Mouse (Mus musculus) left cerebral cortex, adult 18-20 months (tissue): Measurements from ENCODE around the gene Olfr221. TPM values are rescaled to one million over a fixed set of nuclear protein-coding genes. Genes with fewer than 3 reads are reported as not detected.
A peak's percentile ranks its signal among the peaks of the same experiment; 100 is the strongest.

Source experiments
- DNase-seq, 2 experiments: peaks; one replicate each; pipeline ENCODE4 v3.0.0; 2021 to 2022; ENCODE audit warnings: low spot score in 2 of 2, mixed read lengths in 1 of 2
- total RNA-seq, 2 experiments: library from RNA; stranded (reverse); gene quantifications; 2 replicates each; pipeline ENCODE4 v1.2.3; 2021

The Olfr221 gene
- total RNA-seq, 2 experiments from 2014 or later: not detected

DNA sequence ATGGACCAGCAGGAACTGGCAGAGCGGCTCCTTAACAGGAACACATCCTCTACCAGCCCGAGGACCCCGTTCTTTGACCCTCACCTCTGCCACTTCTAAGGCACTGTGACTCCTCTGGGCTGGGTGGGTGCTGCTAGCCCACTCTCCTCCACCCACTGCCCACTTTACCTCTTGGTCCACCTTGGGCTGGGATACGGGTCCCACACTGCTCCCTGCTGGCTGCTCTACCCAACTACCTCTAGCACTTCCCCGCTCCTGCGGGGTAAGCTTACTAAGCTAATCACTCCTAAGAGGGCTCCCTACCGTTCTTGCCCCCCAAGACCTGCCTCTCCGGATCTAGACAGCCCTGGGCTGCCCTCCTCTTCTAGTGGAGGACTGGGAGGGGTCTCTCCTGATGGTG, 36.0 kb downstream of the Olfr221 start:
- DNase-seq: no peak

DNA sequence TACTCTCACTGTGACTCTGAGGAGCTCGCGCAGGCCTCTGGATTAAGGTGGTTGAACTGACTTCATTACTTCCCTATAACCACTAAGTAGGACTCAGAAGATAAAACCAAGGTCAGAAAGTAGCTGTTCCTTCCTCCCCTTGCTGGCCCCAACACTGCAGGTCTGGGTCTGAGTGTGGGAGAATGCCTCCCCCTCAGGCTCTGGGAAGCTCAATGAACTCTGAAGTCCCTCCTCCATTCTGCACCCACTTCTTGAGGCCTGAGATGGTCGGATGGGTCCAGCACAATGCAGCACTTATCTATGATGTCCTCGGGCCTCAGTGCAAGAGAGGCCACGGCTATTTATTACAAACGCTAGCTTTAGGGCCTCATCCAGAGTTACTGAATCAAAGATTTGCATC, 36.6 kb downstream of the Olfr221 start:
- DNase-seq: no peak

DNA sequence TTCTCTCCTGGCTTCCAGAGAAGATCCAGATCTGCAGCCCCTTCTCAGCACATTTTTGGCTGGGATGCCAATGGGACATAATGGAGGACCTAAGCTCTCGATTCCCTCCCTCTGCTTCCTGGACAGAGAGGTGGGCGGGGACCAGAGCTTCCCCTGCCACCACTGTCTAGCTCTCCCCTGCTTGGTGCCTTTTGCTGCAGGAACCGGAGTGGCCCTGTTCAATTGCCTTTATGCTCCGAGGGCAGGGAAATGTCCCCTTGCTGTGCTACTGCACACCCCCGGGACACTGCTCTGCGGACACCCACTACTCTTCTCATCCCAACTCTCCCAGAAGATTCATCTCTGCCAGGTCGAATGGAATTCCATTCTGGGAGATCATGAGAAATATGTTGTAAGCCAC, 37.1 kb downstream of the Olfr221 start:
- DNase-seq: no peak

DNA sequence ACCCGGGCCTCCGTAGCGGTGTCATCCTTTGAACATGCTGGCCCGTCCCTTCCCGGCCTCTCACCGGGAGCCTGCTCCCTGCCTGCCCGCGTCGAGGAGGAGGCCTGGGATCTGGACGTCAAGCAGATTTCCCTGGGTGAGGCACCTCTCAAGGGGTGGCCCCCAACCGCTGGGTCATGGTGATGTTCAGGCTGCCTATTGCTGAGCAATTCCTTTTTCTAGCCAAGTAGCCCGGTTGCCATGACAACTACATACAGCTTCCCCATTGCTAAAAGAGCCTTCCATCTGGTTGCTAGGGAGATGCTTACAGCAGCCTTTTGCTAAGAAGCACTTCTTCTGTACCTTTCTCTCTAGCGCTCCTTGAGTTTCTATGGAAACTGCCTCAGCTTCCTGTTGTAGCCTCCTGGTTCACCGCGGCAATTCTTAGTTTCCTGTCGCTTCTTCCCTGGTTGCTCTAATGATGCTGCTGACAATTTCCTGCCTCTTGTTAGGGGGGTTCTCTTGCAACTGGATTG, 38.2 kb downstream of the Olfr221 start:
- DNase-seq: peak; percentile 65 to 74

DNA sequence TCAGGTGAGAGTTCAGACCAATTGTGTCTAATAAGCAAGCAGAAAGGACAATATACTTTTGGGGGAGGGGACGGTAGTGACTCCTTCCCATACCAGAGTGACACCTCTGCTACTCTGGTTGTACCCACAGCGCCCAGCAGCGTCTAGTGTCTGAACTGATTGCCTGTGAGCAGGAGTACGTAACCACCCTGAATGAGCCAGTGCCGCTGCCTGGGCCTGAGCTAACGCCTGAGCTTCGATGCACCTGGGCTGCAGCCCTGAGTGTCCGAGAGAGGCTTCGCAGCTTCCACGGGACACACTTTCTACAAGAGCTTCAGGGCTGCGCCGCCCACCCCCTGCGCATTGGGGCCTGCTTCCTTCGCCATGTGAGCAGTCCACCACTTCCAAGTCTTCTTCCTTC, 44.8 kb downstream of the Olfr221 start:
- DNase-seq: no peak

DNA sequence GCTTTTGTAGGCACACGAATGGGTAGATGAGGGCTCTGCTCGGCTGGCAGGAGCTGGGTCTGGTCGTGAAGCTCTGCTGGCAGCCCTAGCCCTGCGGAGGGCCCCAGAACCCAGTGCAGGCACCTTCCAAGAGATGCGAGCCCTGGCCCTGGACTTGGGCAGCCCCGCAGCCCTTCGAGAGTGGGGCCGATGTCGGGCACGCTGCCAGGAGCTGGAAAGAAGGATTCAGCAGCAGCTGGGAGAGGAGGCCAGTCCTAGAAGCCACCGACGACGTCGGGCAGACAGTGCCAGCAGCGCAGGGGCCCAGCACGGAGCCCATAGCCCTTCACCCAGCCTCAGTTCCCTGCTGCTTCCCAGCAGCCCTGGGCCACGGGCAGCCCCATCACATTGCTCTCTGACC, 45.4 kb downstream of the Olfr221 start:
- DNase-seq: no peak

DNA sequence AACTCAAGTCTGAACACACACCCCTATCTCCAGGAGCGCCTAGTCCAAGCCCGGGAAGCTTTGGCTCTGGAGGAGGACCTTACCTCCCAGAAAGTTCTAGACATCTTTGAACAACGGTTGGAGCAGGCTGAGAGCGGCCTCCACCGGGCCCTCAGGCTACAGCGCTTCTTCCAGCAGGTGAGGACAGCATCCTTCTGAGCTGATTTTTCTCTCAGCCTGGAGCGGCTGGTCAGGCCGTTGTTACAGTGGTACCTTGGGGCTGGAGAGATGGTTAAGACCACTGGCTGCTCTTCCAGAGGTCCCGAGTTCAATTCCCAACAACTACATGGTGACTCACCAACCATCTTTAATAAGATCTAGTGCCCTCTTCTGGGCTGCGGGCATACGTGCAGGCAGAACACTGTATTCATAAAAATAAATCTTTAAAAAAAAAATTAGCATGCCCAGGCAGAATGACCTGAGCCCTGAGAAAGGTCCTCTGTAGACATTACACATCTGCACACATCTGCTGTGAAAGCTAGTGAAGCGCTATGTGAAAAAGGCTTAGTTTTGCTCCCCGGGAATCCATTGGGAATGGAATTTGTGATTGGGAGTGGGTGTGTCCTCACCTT, 45.9 kb downstream of the Olfr221 start:
- DNase-seq: no peak

DNA sequence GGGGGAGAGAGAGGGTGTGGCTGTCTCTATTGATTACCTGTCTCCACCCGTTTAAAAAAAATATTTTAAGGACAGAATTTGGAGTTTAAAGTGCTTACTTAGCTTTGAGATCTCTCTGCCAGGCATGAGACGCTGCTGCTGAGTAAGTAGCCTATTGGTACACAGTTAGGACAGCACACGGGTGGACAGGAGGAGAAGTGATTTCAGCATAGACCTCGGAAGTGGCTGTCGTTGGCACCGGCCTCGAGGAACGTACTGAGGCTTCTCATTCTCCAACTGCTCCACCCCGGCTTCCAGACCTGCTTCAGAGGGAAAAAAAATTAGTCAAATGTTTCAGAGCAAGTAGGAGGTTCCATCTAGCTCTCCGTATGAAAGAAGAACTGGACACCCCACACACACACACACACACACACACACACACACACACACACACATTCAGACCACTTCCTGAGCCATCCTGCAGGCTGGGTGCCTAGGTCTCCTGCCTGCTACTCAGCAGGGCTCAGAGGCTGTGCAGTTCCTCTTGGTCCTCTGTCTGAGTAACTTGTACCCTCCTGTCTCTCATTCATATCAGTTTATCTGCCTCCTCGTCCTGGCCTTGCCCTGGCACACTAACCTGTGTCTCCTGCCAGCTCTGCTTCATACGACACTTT, 46.9 kb downstream of the Olfr221 start:
- DNase-seq: no peak

DNA sequence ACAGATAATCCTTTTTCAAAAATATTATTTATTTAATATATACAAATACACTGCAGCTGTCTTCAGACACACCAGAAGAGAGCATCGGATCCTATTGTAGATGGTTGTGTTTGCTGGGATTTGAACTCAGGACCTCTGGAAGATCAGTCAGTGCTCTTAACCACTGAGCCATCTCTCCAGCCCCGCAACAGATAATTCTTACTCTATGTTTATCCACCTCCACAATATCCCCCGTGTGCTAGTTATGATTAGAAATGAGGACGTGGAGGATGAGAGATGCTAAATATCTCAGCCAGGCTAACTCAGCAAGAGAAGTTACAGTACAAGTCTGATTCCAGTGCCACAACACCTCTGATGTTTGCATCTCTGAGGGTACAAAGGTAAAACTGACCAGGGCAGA, 47.8 kb downstream of the Olfr221 start:
- no peak for DNase-seq

DNA sequence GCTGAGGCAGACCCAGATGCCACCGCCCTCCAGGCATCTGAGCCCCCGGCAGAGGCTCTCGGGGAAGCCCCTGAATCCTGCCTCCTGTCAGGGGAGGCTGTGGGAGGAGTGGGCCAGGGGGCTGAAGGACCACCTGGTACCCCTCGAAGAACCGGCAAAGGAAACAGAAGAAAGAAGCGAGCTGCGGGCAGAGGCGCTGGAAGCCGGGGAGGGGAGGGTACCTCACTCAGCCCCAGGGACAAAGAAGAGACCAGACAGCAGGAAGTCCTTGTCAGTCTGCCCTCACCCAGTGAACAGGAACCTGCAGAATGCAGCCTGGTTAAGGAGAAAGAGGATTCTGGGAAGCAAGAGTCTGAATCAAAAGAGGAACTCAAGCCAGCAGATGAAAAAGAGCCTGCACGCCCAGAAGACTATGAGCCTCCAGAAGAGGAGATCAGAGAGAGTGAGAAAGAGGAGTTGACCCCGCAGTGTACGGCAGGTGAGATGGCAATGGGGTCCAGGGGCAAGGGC, 52.7 kb downstream of the Olfr221 start:
- no peak for DNase-seq

DNA sequence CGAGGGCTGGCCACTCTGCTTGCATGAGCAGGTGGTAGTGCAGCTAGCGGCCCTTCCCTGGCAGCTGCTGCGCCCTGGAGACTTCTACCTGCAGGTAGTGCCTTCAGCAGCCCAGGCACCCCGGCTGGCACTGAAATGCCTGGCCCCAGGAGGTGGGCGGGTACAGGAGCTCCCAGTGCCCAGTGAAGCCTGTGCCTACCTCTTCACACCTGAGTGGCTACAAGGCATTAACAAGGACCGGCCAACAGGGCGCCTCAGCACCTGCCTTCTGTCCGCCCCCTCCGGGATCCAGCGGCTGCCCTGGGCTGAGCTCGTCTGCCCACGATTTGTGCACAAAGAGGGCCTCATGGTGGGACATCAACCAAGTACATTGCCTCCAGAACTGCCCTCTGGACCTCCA, 53.5 kb downstream of the Olfr221 start:
- no peak for DNase-seq

DNA sequence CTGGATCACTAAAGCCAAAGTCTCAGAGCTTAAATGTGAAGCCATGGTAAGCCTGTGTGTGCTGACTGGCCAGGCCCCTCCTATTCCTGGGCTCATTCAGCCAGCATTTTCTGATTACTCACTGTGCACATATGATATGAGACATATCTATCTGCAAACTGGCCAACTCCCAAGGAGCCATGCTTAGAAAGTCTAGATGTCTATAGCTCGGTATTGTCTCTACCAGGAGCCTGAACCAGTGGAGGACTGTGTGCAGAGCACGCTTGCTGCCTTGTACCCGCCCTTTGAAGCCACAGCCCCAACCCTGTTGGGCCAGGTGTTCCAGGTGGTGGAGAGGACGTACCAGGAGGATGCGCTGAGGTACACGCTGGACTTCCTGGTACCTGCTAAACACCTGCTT, 55.1 kb downstream of the Olfr221 start:
- no peak for DNase-seq

DNA sequence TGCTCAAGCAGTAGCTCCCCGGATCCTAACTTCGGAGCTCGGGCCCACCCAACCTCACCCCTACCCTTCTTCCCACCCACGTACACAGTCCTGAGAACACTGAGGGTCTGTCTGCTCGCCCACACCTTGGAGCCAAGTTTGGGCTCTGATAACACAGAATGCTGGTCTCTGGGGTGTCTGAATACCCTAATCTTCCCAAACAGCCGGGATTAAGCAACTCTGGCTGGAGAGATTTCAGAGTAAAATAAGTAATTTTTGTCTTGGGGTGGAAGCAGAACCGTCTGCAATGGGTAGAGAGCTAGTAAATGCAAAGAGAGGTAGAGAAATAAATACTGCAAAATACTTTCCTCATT, 56.1 kb downstream of the Olfr221 start:
- DNase-seq: no peak

DNA sequence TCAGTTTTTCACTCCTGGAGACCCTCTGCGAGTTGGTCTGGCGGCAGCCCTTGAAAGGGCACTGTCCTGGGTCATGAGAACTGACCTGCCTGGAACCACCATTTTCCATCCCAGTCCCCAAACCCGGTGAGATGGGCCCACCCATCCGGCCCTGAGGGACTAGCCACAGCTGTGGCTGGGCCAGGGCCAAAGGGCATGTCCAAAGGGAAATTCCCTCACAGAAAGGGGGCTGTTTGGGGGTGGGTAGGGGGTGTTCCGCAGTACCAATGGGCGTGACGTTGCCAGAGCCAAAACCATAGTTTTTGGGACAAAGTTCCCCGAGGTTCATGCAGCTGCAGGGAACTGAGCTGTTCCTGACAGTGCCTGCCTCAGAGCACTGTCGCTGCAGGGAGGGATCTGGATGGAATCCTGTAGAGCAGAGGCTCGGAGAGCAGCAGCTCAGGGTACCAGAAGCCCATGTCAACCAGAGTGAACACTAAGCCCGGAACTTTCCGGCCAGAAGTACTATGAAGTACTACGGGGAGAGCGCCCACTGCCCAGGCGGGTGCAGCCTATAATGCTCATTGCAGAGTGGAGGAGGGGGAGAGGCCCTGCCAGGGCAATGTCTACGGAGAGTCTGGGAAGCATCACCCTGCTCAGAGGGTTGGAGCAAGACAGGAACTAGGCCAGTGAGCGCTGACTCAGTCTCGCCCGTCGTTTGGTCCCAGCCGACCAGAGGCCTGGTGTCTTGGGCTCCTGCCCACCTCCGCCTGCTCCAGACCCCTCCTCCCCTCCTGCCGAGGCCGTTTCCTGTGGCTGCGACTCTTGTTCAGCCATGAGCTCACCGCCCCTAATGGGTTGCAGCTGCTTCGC, 56.7 kb downstream of the Olfr221 start:
- peak; percentile 59 to 64 for DNase-seq

DNA sequence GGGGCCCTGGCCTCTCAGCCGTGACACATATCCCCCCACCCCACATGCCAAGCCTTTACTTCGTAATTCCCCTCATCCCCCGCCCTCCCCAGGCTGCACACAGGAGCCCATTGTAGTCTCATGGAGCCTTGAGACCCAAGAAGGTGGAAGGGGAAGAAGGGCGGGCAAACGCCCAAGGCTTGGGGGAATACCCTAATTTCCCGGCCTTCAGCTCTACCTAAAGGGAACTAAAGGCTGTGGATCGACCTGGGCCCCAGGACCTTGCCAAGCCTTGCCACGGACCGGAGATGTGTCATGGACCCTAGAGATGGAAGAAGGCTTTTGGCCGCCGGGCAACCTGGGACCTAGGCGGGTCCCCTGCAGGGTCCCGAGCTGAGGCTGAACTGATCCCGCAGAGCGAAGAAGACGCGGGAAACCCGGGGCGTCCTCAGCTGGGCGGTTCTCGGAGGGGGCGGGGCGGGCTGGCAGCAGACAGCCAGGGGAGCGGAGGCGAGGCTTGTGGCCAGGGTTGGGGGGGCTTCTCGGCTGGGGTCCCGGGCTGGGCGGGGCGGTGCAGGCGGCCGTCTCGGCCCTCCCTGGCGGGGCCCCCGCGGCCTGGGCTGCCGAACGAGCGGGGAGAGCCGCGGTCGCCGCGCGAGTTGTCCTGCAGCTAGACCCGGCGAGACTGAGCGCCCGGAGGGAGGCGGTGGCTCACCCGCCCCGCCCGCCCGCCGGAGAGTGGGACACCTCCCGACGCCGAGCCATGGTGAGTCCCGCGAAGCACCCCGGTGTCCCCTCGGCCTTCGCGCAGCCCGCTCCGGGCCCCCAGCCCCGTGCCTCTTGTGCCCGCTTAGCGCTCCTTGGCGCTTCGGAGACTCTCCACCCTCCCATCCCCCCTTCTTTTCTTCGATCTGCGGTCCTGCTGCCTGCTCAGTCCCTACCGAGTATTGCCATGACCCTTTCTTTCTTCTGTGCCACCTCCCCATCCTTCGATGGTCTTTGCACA, 57.7 kb downstream of the Olfr221 start, which contains the start of gene Arhgef40:
Gene Arhgef40 (plus strand): TSS at position 473 of the 985 bp plus-strand sequence.
- DNase-seq: peak; percentile 47 to 56

Other genes with a start within 250 kb of the Olfr221 start
- gene AY358078, start 242.4 kb downstream of the Olfr221 start, total RNA-seq: not detected
- not detected for gene Ear6, start 188.8 kb downstream of the Olfr221 start, total RNA-seq
- 10 to 100 TPM; 27.3 to 31.7 TPM for gene Mettl17, start 157.6 kb downstream of the Olfr221 start, total RNA-seq
- gene Slc39a2, start 149.6 kb downstream of the Olfr221 start, total RNA-seq: 1 to 10 TPM; 6.8 to 7.0 TPM
- 100 to 1,000 TPM; 745 to 825 TPM for gene Ndrg2, start 128.3 kb downstream of the Olfr221 start, total RNA-seq
- not detected for gene Tppp2, start 124.0 kb downstream of the Olfr221 start, total RNA-seq
- not detected for gene Rnase13, start 119.7 kb downstream of the Olfr221 start, total RNA-seq
- gene Arhgef40, start 57.7 kb downstream of the Olfr221 start, total RNA-seq: 10 to 100 TPM; 23.4 to 28.6 TPM
- gene Tmem253, start 26.8 kb downstream of the Olfr221 start, total RNA-seq: under 1 TPM; 0.28 to 0.56 TPM
- 10 to 100 TPM; 40.6 to 41.3 TPM for gene Zfp219, start 21.7 kb downstream of the Olfr221 start, total RNA-seq
- gene Hnrnpc, start 61.6 kb upstream of the Olfr221 start, total RNA-seq: 100 to 1,000 TPM; 238 to 239 TPM
- gene Rpgrip1, start 68.2 kb upstream of the Olfr221 start, total RNA-seq: 1 to 10 TPM; 1.7 to 1.8 TPM
- 10 to 100 TPM; 55.8 to 58.4 TPM for gene Supt16, start 155.0 kb upstream of the Olfr221 start, total RNA-seq
- 100 to 1,000 TPM; 108 to 120 TPM for gene Chd8, start 215.3 kb upstream of the Olfr221 start, total RNA-seq
- gene Tox4, start 236.7 kb upstream of the Olfr221 start, total RNA-seq: 10 to 100 TPM; 65.6 to 65.8 TPM
- gene Rab2b, start 237.1 kb upstream of the Olfr221 start, total RNA-seq: 10 to 100 TPM; 34.0 to 36.3 TPM